Mouse (Mus musculus): ENCODE measurements around the gene Jmjd8.

Gene Jmjd8

DNA sequence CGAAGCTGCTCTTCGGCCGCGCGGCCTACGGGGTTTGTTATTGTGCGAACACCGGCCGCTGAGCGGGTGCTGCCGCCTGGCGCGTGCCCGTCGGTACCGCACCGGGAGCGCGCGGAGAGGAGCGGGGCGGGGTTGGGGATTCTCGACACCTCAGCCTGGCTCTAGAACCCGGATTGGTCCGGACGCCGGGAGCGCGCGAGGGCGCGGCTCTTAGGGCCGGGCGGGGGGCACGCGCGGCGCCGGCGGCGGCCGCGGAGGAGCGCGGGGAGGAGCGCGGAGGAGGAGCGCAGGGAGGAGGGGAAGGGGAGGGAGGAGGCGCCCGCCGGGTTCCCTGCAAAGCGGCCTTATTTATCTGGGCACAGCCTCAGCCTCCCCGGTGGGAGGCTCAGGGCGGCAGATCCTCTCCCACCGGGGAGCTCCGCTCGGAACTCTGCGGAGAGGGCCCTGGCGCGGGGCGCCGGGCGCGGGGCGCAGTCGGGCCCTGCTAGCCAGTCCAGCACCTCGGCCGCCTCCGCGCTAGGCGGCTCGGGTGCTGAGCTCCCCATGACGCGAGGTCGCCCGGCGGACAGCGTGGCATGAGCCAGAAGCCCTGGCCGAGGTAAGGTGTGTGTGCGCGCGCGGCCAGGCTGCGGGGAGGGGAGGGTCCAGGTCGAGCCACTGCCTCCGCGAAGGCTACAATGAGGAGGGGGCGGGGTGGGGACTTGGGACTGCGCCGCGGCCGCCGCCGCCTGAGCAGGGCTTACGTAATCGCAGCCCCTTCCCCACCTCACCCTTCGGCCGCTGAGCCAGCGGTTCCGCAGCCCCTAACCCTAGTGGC, 19.7 kb upstream of the Jmjd8 start, which contains the start of gene Fbxl16:
Fbxl16 (plus strand) TSS at position 297 of the 817 bp plus-strand sequence.
- DNase-seq (ENCODE audit: low spot score): no peak

GRCm38 (mm10) chr17:25809606-25810340, 18.9 kb upstream of the Jmjd8 start:
- no peak for DNase-seq (ENCODE audit: low spot score)

DNA sequence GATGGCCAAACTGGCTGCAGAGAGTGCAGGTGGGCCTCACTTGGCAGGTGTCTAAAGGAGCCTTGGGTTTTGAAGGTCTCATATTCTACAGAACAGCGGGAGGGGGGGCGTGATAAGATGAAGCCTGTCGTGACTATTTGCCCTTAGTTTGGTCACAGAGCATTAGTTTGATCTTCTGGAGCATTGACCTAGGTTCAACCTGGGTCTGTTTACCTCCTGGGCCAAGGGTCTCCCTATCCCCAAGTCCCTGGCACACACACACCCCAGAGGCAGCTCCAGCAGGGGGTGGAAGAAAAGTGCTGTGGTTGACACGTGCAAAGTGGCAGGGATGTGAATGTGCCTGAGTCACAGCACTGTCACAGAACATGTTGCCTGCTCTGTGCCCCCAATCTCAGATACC, 17.8 kb upstream of the Jmjd8 start:
- DNase-seq (ENCODE audit: low spot score): no peak

GRCm38 (mm10) chr17:25813471-25813870, 15.2 kb upstream of the Jmjd8 start:
- peak; percentile 80 for DNase-seq (ENCODE audit: low spot score)

DNA sequence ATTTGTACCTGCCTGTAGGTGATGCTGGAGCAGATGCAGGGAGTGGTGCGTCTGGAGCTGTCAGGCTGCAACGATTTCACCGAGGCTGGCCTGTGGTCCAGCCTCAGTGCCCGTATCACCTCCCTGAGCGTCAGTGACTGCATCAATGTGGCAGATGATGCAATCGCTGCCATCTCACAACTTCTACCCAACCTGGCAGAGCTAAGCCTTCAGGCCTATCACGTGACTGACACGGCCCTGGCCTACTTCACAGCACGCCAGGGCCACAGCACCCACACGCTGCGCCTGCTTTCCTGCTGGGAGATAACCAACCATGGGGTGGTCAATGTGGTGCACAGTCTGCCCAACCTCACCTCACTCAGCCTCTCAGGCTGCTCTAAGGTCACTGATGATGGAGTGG, 11.0 kb upstream of the Jmjd8 start:
- DNase-seq (ENCODE audit: low spot score): no peak

DNA sequence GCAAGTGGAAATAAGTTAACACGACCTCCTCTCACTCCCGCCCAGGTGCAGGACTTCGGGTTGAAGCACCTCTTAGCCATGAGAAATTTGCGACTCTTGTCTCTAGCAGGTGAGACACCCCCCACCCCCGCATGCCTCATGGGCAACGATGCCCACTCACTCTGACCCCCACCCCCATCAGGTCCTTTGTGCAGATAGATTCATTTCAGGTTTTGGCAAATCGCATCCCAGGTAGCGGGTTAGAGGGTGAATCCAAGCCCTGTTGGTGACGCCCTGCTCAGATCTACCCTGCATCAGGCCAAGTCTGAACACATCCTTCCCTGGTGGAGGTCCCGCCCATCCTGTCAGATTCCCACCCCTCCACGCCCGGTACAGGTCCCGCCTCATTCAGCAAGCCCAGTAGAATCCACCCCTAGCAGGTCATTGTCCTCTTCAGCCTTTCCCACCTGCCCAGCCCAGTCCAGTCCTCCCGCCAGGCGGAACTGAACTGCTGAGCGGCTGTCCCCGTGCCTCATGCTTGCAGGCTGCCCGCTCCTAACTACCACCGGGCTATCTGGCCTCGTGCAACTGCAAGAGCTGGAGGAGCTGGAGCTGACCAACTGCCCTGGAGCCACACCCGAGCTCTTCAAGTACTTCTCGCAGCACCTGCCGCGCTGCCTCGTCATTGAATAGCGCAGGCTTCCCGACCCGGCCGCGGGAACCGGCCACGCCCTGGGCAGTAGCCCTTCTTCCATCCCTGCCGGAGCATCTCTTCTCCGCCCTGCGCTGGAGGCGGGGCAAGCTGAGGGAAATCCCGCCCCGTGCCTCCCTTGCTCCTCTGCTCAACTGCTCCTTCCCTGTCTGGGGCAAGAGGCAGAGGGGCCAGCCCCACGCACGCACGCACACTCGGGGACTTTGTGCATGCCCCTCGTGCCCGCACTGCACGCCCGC, 9.6 kb upstream of the Jmjd8 start:
- no peak for DNase-seq (ENCODE audit: low spot score)

- peak; percentile 53 for DNase-seq (ENCODE audit: low spot score)
Observed at GRCm38 (mm10) chr17:25823452-25823851, 5.2 kb upstream of the Jmjd8 start, which contains the start of gene Wdr24. Wdr24 (plus strand) TSS chr17:25823627.

- no peak for DNase-seq (ENCODE audit: low spot score)
Observed at GRCm38 (mm10) chr17:25824362-25825142, 4.1 kb upstream of the Jmjd8 start.

DNA sequence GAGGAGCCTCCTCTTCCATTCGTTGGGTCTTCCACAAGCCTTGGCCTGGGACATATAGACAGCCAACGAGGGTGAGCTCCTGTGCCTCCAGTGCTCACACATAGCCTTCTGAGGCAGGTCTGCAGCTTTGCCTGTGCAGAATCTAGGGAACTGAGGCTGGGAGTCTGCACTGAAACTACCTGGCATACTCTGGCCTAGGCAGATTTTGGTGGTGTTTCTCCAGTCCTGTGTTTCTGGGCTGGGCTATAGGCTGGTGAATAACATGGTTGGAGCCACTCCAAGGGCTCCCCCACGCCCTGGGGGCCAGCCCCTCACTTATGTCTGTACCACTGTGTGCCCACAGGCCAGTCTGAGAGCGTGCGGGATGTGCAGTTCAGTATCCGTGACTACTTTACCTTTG, 3.4 kb upstream of the Jmjd8 start:
- DNase-seq (ENCODE audit: low spot score): no peak

GRCm38 (mm10) chr17:25825984-25826570, 2.6 kb upstream of the Jmjd8 start:
- no peak for DNase-seq (ENCODE audit: low spot score)

DNA sequence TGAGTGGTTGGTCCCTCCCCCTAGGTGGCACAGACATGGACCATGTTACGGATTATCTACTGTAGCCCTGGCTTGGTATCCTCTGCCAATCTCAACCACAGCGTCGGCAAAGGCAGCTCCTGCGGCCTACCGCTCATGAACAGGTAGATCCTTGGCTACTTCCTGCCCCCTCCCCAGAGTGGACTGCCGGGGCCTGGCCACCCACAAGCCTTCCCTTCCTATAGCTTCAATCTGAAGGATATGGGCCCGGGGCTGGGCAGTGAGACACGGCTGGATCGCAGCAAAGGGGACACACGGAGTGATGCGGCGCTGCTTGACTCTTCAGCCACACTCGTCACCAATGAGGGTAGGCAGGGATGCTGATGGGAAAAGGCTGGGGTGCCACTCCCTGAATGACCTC, 1.7 kb upstream of the Jmjd8 start:
- no peak for DNase-seq (ENCODE audit: low spot score)

DNA sequence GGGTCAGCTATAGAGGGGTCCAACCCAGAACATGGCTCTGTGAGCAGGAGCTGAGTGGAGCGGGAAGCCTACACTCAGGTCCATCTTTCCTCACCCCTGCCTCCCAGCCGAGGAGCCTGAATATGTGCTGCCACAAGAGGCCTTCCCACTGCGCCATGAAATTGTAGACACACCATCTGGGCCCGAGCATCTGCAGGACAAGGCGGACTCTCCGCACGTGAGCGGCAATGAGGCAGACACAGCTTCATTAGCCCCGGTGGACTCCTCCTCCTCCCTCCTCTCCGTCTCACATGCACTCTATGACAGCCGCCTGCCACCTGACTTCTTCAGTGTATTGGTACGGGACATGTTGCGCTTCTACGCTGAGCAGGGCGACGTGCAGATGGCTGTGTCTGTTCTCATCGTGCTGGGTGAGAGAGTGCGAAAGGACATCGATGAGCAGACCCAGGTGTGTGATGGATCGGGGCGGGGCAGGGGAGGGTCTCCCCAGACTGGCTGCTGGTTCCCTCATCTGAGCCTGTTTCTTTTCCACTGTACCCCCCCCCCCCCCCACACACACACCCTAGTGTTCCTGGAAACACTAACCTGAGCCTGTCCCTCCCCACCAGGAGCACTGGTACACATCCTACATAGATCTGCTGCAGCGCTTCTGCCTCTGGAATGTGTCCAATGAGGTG, 983 bp upstream of the Jmjd8 start:
- DNase-seq (ENCODE audit: low spot score): no peak

DNA sequence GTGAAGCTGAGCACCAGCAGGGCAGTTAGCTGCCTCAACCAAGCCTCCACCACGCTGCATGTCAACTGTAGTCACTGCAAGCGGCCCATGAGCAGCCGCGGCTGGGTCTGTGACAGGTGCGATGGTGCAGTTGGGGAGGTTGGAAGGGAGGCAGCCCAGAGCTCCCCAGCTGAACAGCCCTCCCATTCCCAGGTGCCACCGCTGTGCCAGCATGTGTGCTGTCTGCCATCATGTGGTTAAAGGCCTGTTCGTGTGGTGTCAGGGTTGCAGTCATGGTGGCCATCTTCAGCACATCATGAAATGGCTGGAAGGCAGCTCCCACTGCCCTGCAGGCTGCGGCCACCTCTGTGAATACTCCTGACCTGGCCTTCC, 458 bp upstream of the Jmjd8 start:
- DNase-seq (ENCODE audit: low spot score): no peak

GRCm38 (mm10) chr17:25829558-25830017, 921 bp downstream of the Jmjd8 start:
- no peak for DNase-seq (ENCODE audit: low spot score)

- DNase-seq (ENCODE audit: low spot score): no peak
Observed at GRCm38 (mm10) chr17:25830200-25830753, 1.6 kb downstream of the Jmjd8 start.

DNA sequence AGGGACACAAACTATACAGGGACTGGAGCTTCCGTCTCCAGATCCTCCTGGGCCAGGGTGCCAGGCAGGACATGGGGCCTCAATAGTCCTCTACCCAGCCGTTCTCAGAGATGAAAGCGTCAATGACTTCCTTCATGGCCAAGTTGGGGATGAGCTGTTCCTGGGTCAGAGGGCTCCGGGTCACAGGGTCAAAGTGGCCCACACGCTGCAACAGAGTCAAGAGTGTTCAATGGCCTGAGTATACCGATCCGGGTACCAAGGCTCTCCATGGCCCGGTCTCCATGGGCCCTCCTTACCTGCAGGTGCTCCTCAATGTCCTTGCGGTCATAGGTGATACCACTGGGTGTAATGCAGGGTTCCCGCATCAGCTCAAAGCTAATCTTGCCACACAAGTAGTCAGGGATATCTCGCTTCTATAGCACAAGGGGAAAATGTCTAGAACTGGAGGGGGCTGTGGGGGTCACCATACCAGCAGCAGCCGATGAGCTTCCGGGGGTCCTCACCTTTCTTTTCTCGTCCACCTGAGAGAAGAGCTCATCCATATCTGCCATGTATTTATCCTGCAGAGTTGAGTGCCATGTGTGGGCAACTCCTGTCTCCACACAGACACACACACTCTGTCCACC, 2.3 kb downstream of the Jmjd8 start:
- no peak for DNase-seq (ENCODE audit: low spot score)

GRCm38 (mm10) chr17:25831451-25832281, 3.0 kb downstream of the Jmjd8 start:
- DNase-seq (ENCODE audit: low spot score): no peak

GRCm38 (mm10) chr17:25832436-25833290, 4.0 kb downstream of the Jmjd8 start:
- peak; percentile 99 for DNase-seq (ENCODE audit: low spot score)
